Mouse (Mus musculus): ENCODE results near the gene Stip1.
"Not testable (repeated sequence)": the region's sequence is repeated elsewhere in the genome, so short reads cannot be mapped to it uniquely, and the experiment has no call there.

The Stip1 gene

GRCm38 (mm10) chr19:7039841-7040636 is at the start of gene Stip1:
TSS of gene Stip1 (minus strand) at chr19:7039967.
- peak; percentile 99 to 100 for DNase-seq

GRCm38 (mm10) chr19:7089050-7089449 is 49.3 kb upstream of the Stip1 start:
- no peak for DNase-seq

GRCm38 (mm10) chr19:7088558-7088957 is 48.8 kb upstream of the Stip1 start:
- DNase-seq: no peak

- peak; percentile 63 to 69 for DNase-seq
These were observed 45.0 kb upstream of the Stip1 start for GRCm38 (mm10) chr19:7084734-7085133.

GRCm38 (mm10) chr19:7083035-7083794 is 43.4 kb upstream of the Stip1 start:
- DNase-seq: no peak

- DNase-seq: peak in 1 of 2 experiments; percentile 26
These were observed 41.9 kb upstream of the Stip1 start for GRCm38 (mm10) chr19:7081516-7082266.

GRCm38 (mm10) chr19:7078271-7078670 is 38.5 kb upstream of the Stip1 start:
- DNase-seq: no peak

GRCm38 (mm10) chr19:7077666-7078065 is 37.9 kb upstream of the Stip1 start:
- peak; percentile 26 to 47 for DNase-seq

- not testable (repeated sequence) for DNase-seq
These were observed 35.6 kb upstream of the Stip1 start for GRCm38 (mm10) chr19:7075336-7075735.

GRCm38 (mm10) chr19:7073997-7074781 is 34.4 kb upstream of the Stip1 start:
- DNase-seq: no peak

GRCm38 (mm10) chr19:7072221-7072620 is 32.5 kb upstream of the Stip1 start:
- DNase-seq: peak; percentile 50 to 68

GRCm38 (mm10) chr19:7070775-7071174 is 31.0 kb upstream of the Stip1 start:
- DNase-seq: no peak

GRCm38 (mm10) chr19:7069781-7070763 is 30.3 kb upstream of the Stip1 start:
- DNase-seq: peak; percentile 74 to 84

- DNase-seq: no peak
These were observed 29.1 kb upstream of the Stip1 start for GRCm38 (mm10) chr19:7068661-7069531.

- peak; percentile 93 to 94 for DNase-seq
These were observed 28.4 kb upstream of the Stip1 start for GRCm38 (mm10) chr19:7068136-7068535.

GRCm38 (mm10) chr19:7067344-7068050 is 27.7 kb upstream of the Stip1 start:
- DNase-seq: no peak

- no peak for DNase-seq
These were observed 27.1 kb upstream of the Stip1 start for GRCm38 (mm10) chr19:7066828-7067342.

GRCm38 (mm10) chr19:7066034-7066827 is 26.5 kb upstream of the Stip1 start:
- peak; percentile 81 to 88 for DNase-seq
